Mouse (Mus musculus): ENCODE measurements around the gene Ackr1.
"Not testable (repeated sequence)": the region's sequence is repeated elsewhere in the genome, so short reads cannot be mapped to it uniquely, and the experiment has no call there.

The Ackr1 gene

DNA sequence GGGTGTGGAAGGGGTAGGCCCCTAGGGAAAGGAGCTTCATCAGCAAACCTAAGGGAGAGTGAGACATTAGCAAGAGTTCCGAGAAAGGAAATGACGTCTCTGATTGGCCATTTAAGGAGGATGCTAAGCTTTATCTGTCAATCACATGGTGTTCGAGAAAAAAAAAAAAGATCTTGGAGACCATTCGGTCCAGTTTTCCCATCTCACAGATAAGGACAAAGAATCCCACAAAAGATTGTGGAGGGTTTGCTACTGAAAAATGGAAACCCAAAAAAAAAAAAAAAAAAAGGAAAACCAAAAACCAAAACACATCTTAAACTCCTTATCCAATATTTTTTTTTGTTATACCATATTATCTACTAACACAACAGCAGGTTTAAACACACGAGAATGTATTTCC, 15.6 kb upstream of the Ackr1 start:
- no peak for DNase-seq (ENCODE audit: low spot score in 2 of 2)

DNA sequence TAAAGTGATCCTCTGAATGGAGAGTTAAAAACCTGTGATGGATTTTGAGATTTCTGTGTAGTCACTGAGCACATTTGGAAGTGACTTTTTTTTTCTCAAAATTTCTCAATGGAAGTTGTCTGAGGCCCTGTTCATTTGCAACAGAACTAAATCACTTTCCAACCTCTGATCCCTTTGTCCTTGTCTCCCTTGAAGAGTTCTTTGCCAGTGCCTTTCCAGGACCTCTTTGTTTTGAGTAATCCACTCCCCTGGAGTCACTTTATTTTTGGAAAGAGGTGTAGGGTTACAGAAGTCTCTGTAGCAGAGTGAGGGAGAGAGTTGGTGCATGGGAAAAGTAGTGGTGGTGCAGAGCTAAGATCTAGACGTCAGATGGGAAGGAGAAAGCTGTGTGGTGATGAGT, 15.0 kb upstream of the Ackr1 start:
- DNase-seq (ENCODE audit: low spot score in 2 of 2): no peak

DNA sequence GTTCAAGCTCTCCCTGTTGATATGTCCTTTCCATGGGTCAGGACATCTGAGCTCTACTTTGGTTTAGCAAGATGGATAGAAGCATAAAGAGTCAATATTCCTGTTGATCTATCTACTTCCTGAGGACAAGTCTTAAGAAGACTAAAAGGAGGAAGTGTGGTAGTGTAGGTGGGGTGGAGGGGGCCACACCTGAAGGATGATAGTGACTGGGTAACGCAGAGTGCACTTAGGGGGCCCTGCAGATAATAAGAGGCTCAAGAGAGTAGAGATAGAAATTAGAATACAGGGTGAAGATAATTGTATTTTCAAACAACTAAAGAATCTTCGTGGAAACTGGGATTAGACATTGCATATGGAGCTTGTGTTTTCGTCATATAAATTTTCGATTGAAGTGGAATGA, 11.6 kb upstream of the Ackr1 start:
- DNase-seq (ENCODE audit: low spot score in 2 of 2): no peak

DNA sequence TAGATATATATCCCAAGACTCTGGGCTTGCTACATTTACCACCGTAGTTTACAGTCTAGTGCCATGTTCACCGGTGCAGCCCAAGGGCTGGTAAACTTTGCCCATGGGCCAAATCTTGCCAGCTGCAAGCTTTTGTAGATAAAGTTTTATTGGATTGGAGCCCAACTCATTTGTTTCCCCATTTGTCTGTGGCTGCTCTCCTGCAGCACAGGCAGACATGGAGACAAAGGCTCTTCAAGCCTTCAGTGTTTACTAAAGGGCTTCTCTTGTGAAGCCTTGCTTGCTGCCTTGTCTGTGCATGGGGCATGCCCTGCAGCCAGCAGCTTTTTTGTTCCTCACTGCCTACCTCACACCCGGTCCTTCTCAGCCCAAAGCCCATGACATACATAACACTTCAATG, 10.4 kb upstream of the Ackr1 start:
- DNase-seq (ENCODE audit: low spot score in 2 of 2): no peak

DNA sequence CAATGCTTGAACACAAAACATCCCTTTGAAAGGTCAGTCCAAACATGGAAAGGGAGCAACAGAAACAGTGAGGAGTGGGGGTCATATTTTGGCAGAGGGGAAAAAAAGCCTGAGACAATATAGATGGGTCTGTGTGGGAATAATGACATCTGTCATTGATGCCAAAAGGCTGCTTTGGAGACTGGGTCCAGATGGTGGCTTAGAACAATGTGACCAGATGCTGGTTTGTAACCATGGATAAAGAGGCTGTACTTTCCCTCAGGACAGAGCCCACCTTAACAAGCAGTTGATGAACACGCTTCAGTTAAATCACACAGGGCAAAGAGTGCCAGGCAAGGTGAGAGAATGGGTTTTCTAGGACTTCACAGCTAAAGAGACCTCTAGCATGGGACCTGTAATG, 8.9 kb upstream of the Ackr1 start:
- DNase-seq (ENCODE audit: low spot score in 2 of 2): no peak

DNA sequence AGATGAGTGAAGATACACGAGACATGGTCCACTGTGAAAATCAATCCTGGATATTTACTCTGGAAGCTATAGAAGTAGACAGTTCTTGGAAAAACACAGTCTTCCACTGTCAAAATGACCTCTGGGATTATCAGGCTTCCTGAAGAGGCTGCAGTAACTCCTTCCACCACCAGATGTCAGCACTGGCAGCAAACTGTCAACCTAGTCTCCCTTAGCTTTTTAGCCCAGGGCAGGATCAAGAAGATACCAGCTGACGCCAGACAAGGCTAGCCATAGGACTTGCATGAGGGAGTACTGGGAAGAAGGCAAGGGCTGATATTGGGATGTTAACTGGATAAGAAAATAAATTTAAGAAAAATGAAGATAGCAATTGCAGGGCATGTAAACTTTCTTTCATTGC, 6.0 kb upstream of the Ackr1 start:
- peak in 1 of 2 experiments; percentile 72 for DNase-seq (ENCODE audit: low spot score in 2 of 2)

DNA sequence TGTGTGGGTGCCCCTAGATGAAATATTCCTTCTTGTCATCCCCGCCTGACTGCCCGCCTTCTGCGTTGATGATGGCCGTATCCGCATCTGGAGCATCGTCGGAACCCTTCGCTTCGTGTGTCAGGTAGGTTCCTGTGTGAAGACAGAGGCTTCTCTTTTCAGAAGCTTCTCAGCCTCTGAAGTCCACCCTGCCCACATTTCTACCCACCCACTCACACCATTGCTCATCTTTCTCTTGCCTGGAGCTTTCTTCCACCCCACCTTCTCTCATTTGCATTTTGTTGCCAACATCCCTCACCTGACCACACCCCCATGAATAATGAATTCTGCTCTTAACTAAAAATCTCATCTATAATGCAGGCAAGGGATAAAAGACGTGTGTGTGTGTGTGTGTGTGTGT, 3.5 kb upstream of the Ackr1 start:
- peak; percentile 43 to 56 for DNase-seq (ENCODE audit: low spot score in 2 of 2)

DNA sequence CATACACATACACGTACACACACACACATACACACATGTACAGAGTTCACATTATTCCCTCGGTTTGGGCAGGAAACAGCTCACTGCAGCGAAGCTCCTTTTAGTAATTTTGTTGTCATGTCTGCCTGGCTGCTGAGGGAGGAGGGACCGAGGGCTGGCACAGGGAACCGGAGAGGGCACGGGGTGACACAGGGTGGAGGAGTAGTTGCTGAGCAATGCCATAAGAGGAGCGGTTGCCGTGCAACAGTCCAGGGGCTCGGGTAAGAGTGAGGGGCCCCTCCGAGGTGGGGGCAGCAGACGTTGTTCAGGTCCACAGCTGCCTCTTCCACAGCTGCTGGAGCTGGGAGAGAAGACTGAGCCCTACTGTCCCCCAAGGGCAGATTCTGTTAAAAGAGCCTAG, 2.4 kb upstream of the Ackr1 start:
- DNase-seq (ENCODE audit: low spot score in 2 of 2): no peak

DNA sequence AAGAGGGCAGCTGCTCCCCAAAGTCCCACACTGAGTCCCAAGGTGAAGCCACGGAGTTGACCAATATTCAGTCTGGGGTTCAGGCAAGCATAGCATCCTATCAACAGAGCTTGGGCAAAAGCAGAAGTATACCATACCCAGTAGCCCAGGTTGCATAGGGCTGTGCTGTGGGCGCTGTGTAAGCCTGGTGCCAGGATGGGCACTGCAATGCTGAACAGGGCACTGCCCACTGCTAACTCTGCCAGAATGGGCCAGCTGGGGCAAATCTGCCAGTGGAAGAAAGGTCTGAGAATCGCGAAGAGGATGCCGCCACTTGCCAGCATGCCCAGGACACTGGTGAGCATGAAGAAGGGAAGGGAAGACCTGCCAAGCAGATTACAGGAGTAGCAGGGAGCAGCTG, 1.1 kb downstream of the Ackr1 start:
- no peak for DNase-seq (ENCODE audit: low spot score in 2 of 2)

DNA sequence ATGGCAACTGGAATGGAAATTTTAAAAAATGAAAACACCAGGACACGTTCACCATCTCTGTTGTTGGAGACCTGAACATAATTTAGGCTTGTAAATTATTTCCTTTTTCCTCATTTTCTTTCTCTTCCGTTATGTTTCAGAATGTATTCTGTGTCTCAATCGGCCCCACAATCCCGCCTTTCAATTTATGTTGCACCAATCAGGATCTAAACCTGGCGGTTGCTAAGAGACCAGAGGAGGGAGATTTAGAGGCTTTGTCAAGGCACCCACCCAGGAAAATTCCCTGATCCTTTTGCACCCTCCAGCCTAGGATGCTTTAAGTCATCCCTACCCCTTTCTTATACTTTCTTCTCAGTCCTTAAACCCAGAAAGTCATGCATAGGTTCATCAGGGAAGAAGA, 3.8 kb downstream of the Ackr1 start:
- no peak for DNase-seq (ENCODE audit: low spot score in 2 of 2)

DNA sequence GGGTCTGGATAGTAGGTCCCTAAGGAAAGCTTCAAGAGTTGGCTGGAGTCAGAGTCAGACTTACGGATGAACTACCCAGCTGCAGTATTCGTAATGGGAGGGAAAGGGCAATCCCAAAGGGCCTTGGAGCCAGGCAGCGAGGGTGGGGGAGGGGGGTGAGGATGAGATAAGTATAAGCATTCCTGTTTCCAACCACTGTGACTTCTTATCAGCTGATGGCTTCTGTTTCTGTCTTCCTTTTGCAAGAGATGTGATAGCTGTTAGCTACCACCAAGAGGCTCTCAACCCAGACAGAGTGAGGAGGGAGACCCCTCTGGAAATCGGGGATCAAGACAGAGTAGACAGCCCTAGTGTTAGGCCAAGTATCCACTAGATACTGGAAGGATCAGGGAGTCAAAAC, 4.4 kb downstream of the Ackr1 start:
- DNase-seq (ENCODE audit: low spot score in 2 of 2): no peak

DNA sequence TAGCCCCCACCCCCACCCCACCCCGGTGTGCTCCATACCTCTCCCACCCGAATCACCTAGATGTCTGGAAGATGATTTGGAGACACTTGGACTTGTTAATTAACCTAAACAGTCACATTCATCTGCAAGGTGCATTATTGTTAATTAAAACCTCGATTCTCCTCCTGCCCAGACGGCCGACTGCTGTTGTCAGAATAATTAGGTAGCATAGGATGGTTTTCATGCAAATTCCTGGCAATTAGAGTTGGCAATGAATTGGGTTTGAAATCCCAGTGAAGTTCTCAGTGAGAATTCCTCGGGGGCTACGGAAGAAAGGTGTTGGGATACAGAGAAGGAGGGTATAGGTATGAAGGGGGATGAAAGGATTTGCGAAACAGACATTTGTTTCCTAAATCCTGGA, 5.1 kb downstream of the Ackr1 start:
- DNase-seq (ENCODE audit: low spot score in 2 of 2): no peak

DNA sequence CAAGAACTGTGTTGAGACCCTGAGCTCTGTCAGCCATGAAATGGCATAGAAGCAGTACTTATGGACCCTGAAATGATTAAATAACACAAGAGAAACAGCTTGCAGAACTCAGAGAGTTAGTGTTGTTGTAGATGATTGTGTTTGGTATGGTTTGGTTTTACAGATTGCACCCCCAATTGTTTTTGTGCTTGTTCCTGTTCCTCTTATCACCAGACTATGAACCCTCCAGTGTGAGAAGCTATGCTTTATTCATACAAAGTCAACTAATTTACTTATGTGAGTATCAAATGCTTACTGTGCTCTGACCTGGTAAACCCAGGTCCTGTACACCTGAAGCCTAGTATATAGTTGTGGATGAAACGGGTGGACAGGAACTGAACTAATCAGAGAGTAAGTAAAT, 7.0 kb downstream of the Ackr1 start:
- DNase-seq (ENCODE audit: low spot score in 2 of 2): no peak

DNA sequence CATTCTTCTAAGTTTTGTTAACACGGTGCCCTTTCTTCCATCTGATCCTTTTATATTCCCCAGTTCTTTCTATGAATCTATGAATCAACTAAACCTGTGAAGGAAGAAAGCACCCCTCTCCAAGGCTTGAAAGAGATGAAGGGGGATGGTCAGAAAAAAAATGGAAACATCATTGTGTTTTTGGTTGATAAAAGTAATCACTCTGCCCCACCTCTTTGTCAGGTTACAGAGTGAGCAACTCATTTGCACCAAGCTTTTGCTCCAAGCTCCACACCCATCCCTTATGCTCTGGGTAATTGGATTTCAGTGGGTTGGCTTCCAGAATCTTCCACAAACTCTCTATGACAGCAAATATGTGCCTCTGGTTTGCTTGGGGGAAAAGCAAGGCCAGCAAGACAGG, 8.2 kb downstream of the Ackr1 start:
- DNase-seq (ENCODE audit: low spot score in 2 of 2): no peak

DNA sequence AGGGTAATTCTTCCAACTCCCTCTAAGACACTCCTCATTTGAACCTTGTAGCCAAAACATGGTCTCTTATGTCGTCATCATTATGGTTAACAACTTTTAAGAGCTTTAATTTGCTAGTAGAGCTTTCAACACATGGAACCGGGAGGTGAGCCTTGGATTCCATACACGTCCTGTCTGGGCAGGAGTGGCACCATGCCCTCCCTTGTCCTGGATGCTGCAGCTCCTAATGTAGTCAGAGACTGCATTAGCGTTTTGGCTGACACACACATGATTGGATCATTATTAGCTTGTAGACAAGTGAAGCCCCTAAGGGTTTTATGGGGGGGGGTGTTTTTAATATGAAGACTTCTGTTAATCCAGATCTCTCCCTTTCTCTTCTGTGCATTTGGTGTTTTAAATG, 8.6 kb downstream of the Ackr1 start:
- DNase-seq (ENCODE audit: low spot score in 2 of 2): no peak

DNA sequence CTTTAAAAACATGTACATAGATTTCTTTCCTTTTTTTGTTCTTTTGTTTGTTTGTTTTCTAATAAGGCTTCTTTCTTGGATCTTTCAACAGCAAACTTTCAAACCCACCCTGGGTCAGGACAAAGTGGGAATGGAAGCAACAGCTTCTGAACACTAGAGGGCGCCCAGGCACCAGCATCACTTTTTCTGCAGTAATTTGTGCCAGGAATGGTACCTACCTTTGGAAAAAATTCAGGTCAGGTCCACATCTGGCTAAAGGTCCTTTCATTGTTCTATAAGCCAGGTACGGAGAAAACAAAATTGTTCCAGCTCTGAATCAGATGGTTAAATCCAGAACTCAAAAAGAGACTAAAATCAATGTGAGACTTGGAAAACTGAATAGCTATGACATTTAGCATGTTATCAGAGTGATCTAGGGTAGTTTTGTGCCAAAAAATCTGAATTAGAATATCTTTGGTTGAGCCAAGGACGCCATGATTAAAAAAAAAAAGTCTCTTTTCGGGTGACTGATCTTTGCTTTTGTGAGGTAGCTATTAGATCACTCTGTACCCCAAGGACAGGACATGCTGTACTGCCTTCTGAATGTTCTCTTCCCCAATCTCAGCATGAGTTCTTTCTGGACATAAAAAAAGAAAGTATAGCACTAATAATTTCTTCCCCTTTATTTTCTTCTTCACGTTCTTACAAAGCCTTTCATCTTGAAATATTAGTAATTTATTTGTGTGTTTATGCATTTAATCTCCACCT, 9.5 kb downstream of the Ackr1 start:
- DNase-seq (ENCODE audit: low spot score in 2 of 2): peak in 1 of 2 experiments; percentile 54

DNA sequence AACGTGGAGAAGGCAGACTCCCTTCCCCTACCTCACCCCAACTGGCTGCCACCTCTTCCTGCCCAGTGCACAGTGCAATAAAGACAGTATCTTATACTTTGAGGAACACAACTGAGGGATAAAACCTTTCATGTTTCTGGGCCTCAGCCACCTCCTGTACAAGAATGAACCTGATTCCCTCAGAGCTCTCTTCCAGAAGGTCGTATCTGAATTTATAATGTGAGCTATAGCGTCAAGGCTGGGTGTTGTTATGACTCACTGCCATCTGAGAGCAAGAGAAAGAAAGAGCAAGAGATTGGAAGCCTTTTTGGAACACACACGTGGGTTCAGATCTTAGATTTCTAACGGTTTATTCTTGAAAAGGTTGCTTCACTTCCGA, 11.3 kb downstream of the Ackr1 start:
- peak in 1 of 2 experiments; percentile 22 for DNase-seq (ENCODE audit: low spot score in 2 of 2)

DNA sequence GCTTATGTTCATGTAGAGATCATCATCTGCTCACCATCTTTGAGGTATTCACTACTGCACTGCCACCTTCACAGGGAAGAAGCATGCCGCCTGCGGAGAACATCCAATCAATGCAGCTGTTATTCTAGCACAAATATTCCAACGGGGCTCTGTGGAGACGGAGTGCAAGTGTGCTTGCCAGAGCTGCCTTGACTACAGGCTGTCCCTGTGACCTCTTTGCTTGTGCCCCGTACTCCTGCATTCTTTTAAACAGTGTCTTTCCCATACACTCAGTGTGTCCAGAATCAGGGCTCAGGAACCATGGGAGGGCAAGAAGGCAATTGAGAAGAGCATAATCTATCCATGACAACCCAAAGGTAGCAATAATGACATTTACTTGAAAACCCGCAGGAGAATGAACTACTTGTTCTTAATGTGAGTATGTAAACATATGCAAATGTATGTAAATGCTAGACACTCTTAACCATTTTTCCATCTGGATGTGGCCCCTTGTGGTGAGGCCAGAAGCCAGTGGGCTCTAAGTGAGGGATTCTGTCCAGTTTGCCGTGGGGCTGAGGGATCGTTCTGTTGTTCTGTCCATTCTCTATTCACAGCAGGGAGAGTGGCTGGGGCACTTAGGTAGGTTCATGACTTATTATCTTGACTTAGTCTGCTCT, 11.8 kb downstream of the Ackr1 start:
- no peak for DNase-seq (ENCODE audit: low spot score in 2 of 2)

DNA sequence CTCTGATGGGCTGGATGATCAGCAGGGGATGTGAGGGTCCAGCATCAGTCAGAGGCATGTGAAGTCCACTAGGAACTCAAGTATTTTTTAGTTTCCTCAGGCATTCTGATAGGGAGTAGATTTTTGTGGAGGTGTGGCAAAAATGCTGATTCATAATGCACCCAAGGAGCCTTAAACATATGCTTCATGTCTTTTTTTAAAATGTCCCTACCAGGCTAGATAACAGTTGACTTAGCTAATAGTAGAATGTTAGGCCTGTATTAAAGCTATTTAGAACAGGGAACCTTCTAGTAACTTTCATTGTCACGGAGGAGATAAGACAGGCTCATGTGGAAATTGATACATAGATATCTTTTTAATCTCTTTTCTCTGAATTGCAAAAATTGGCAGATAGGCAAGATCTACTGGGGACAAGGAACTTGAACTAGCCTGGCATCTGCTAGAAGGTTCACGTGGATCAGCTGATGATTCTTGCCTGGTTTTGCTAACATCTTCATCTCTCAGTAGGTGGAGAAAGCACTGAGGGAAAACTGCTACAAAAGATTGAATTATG, 15.5 kb downstream of the Ackr1 start:
- DNase-seq (ENCODE audit: low spot score in 2 of 2): no peak

DNA sequence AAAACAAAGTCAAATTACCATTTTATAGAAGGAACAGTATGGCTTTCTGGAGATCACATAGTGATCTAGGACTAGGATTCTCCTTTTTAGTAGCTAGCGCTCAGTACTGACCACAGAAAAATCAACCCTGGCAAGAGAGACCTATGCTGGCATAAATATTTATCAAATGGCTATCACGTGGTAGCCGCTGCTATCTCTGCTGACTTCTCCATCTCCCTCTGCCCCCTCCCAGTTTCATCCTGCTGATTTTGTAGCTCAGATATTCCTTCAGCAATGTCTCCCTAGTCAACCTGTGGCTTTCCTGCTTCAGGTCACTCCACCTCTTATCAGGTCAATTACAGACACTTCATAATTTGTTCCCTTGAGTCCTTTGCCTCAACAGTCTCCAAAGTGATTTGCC, 17.8 kb downstream of the Ackr1 start:
- DNase-seq (ENCODE audit: low spot score in 2 of 2): no peak

DNA sequence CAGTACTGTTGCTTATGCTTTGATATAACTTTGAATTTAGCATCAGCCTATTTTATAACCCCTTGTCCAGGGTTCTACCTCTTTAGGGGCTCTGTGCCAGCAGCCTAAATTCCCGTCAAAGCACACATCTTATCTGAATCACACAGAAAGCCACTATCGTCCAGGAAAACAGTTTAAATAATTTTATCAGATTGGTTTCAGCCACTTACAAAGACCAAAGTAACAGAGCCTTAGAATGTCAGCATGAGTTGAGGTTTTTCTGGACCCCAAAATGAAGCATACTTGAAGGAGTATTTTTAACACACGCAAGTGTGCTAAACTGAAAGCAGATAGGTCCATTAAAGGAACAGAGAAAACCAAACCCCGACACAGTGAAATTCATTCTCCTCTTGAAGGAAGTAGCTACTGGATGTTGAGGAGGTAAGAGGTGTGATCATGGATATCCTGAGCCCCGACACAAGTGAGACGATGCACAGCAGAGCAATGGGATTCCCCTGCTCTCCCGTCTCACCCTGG, 20.0 kb downstream of the Ackr1 start:
- DNase-seq (ENCODE audit: low spot score in 2 of 2): not testable (repeated sequence)

DNA sequence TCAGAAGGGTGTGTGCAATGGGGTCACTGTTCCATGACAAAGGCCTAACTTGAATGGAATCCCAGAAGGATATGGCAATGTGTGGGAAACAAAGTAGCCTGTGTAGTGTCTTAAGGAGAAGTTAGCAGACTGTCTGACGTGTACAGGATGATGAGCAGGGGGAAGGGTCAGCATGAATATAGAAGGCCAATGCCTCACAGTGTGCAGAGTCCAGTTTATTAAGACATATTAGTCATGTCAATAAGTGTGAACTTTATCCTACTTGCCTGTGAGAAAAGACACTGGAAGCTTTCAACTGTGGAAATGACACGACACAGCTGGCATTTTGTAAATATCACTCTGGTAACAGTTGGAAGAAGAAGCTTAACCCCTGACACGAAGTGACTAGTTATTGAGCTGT, 30.8 kb downstream of the Ackr1 start:
- DNase-seq (ENCODE audit: low spot score in 2 of 2): not testable (repeated sequence)

Measured in left cerebral cortex, adult 9 months (tissue).